Mouse (Mus musculus) layer of hippocampus, postnatal 36 days (tissue): ENCODE data around the gene Srsf2. TPM values are rescaled to one million over a fixed set of nuclear protein-coding genes. Genes with fewer than 3 reads are reported as not detected.
"Not testable (repeated sequence)": the region's sequence is repeated elsewhere in the genome, so short reads cannot be mapped to it uniquely, and the experiment has no call there.

Experiments used
- DNase-seq, 2 experiments: peaks; one replicate each; pipeline ENCODE4 v3.0.0; 2022
- total RNA-seq, 2 experiments: library from RNA; stranded (reverse); gene quantifications; 2 replicates each; pipeline ENCODE4 v1.2.3; 2021

Srsf2 gene
- 100 to 1,000 TPM; 170 to 180 TPM for total RNA-seq

GRCm38 (mm10) chr11:116852891-116853511 lies at the start of gene Srsf2:
TSS of gene Srsf2 (minus strand) at chr11:116853094.
- DNase-seq, result peak; percentile 97 to 98

GRCm38 (mm10) chr11:116902588-116902987 lies 49.7 kb upstream of the Srsf2 start:
- DNase-seq, result not testable (repeated sequence)

- no peak for DNase-seq
These were observed 46.4 kb upstream of the Srsf2 start for GRCm38 (mm10) chr11:116899247-116899646.

GRCm38 (mm10) chr11:116895402-116895801 lies 42.5 kb upstream of the Srsf2 start:
- no peak for DNase-seq

GRCm38 (mm10) chr11:116893532-116894442 lies 40.9 kb upstream of the Srsf2 start:
- no peak for DNase-seq

- no peak for DNase-seq
These were observed 34.2 kb upstream of the Srsf2 start for GRCm38 (mm10) chr11:116887136-116887535.

GRCm38 (mm10) chr11:116885275-116886151 lies 32.6 kb upstream of the Srsf2 start:
- DNase-seq, result peak; percentile 76 to 80

- no peak for DNase-seq
These were observed 31.2 kb upstream of the Srsf2 start for GRCm38 (mm10) chr11:116884061-116884460.

GRCm38 (mm10) chr11:116882446-116882845 lies 29.6 kb upstream of the Srsf2 start:
- no peak for DNase-seq

GRCm38 (mm10) chr11:116881440-116881839 lies 28.5 kb upstream of the Srsf2 start:
- no peak for DNase-seq

GRCm38 (mm10) chr11:116880839-116881238 lies 27.9 kb upstream of the Srsf2 start:
- DNase-seq, result no peak

GRCm38 (mm10) chr11:116878454-116878853 lies 25.6 kb upstream of the Srsf2 start:
- no peak for DNase-seq

- DNase-seq, result peak; percentile 53
These were observed 21.1 kb upstream of the Srsf2 start for GRCm38 (mm10) chr11:116873987-116874386.

GRCm38 (mm10) chr11:116871538-116871937 lies 18.6 kb upstream of the Srsf2 start:
- DNase-seq, result no peak

- no peak for DNase-seq
These were observed 16.7 kb upstream of the Srsf2 start for GRCm38 (mm10) chr11:116869641-116870040.

- no peak for DNase-seq
These were observed 16.3 kb upstream of the Srsf2 start for GRCm38 (mm10) chr11:116869223-116869622.

- no peak for DNase-seq
These were observed 15.2 kb upstream of the Srsf2 start for GRCm38 (mm10) chr11:116868129-116868528.

GRCm38 (mm10) chr11:116865945-116866585 lies 13.2 kb upstream of the Srsf2 start:
- no peak for DNase-seq

- DNase-seq, result no peak
These were observed 11.6 kb upstream of the Srsf2 start for GRCm38 (mm10) chr11:116864444-116864843.

GRCm38 (mm10) chr11:116857183-116857850 lies 4.4 kb upstream of the Srsf2 start:
- DNase-seq, result no peak

- DNase-seq, result no peak
These were observed 1.4 kb upstream of the Srsf2 start for GRCm38 (mm10) chr11:116854279-116854678.
